In genomic region chr14:57744547-57744946, GRCm38 (mm10) we compare ENCODE assay signal across 7 mouse cellular contexts. TPM values are rescaled to one million over a fixed set of nuclear protein-coding genes. Genes with fewer than 3 reads are reported as not detected.
A peak's percentile ranks its signal among the peaks of the same experiment; 100 is the strongest.
DNase-seq lines count a peak whose midpoint lies in the region; ATAC-seq and TF ChIP-seq lines count a peak whose summit lies in the region.

No protein-coding gene starts in this region.

- H3K4me3 ChIP-seq in limb, embryonic 11.5 days (ENCODE audit: low read depth, low read length): peak overlapping the region; percentile 94
- H3K4me3 ChIP-seq in midbrain, postnatal 0 days (ENCODE audit: low read depth, low read length): peak overlapping the region; percentile 71

- no peaks in the 10 kb centered on the region for H3K27me3 ChIP-seq in limb, embryonic 11.5 days (ENCODE audit: control insufficient read depth, insufficient read depth, low read length)
- H3K27me3 ChIP-seq in midbrain, postnatal 0 days (ENCODE audit: insufficient read depth, low read length): no peaks in the 10 kb centered on the region

- H3K36me3 ChIP-seq in limb, embryonic 11.5 days (ENCODE audit: control insufficient read depth, insufficient read depth, low read length): no peaks in the 10 kb centered on the region
- no peaks in the 10 kb centered on the region for H3K36me3 ChIP-seq in midbrain, postnatal 0 days (ENCODE audit: insufficient read depth, low read length)

- H3K27ac ChIP-seq in limb, embryonic 11.5 days (replicated peaks; ENCODE audit: low read depth, low read length): no peak overlapping the region
- H3K27ac ChIP-seq in midbrain, postnatal 0 days (ENCODE audit: low read depth, low read length): no peak overlapping the region

- no peaks in the 10 kb centered on the region for H3K9me3 ChIP-seq in limb, embryonic 11.5 days (ENCODE audit: control insufficient read depth, low read length)
- no peaks in the 10 kb centered on the region for H3K9me3 ChIP-seq in midbrain, postnatal 0 days (ENCODE audit: low read length)

- peak overlapping the region; percentile 88 for H3K4me2 ChIP-seq in limb, embryonic 11.5 days (ENCODE audit: low read depth, severe bottlenecking)
- H3K4me2 ChIP-seq in midbrain, postnatal 0 days (ENCODE audit: low read depth, low read length, poor library complexity, severe bottlenecking): peak overlapping the region; percentile 95

- no peak for TF ChIP-seq CTCF in midbrain, postnatal 0 days (IDR thresholded peaks at IDR 0.05)

- H3K4me1 ChIP-seq in limb, embryonic 11.5 days (ENCODE audit: control insufficient read depth, insufficient read depth, low read length): peaks cover 7% of the 10 kb centered on the region; the same call in 1 of the 2 replicates
- H3K4me1 ChIP-seq in midbrain, postnatal 0 days (ENCODE audit: insufficient read depth, low read length): no peaks in the 10 kb centered on the region

- intact Hi-C loops in heart, postnatal 10 days (cut with DNase I): no loop called here
- intact Hi-C loops in left cerebral cortex, postnatal 14 days (cut with DNase I): loop anchor here (10.0 kb wide), 1 partner anchor 60 kb away; no protein-coding TSS in a partner anchor

- H3K9ac ChIP-seq in limb, embryonic 11.5 days (ENCODE audit: low read length): no peak overlapping the region
- no peak overlapping the region for H3K9ac ChIP-seq in midbrain, postnatal 0 days (replicated peaks; ENCODE audit: low read length, poor library complexity, severe bottlenecking)

- WGBS in limb, embryonic 11.5 days: under 1% methylated on average over 8 of the region's 8 CpGs
- WGBS in midbrain, postnatal 0 days: under 1% methylated on average over 8 of the region's 8 CpGs

- no peak for ATAC-seq in limb, embryonic 11.5 days (ENCODE audit: insufficient number of reproducible peaks, low FRiP score, low TSS enrichment, low read depth)
- ATAC-seq in midbrain, postnatal 0 days (ENCODE audit: low FRiP score): no peak

- peak; percentile 63 for DNase-seq in R1 (ENCODE audit: low read depth, low spot score)
- DNase-seq in embryo, embryonic 10.5 days (ENCODE audit: low spot score): peak; percentile 67
- DNase-seq in heart, postnatal 10 days: peak; percentile 44 to 48
- peak; percentile 53 for DNase-seq in limb, embryonic 11.5 days (ENCODE audit: low spot score)
- peak; percentile 11 for DNase-seq in midbrain, postnatal 0 days (ENCODE audit: low spot score)
- no peak for DNase-seq in spleen, adult 12 weeks (ENCODE audit: low spot score)
- DNase-seq in left cerebral cortex, postnatal 14 days (ENCODE audit: low spot score in 2 of 2): no peak

RNA-seq across cellular contexts. Expression of gene Gm49361, which starts 1.4 kb away (rescaled TPM):
- 1 to 10 TPM; 1.5 to 1.6 TPM for total RNA-seq in heart, postnatal 10 days (2021)
- polyA plus RNA-seq in limb, embryonic 11.5 days (2014; fragmentation: Nextera tagmentation; extraction: Ambion mirVana): not detected in 2 replicates
- not detected in 2 replicates for total RNA-seq in midbrain, postnatal 0 days (2014; rRNA removed)
- not detected in 2 replicates for polyA plus RNA-seq in midbrain, postnatal 0 days (2015; fragmentation: Nextera tagmentation; extraction: Ambion mirVana)
- under 1 TPM in 1 of 2 experiments, not detected in 1; 0.64 TPM for total RNA-seq in left cerebral cortex, postnatal 14 days (2021)

RNA-seq across cellular contexts. Expression of gene Lats2, which starts 13.6 kb away (rescaled TPM):
- 10 to 100 TPM; 46.6 to 46.7 TPM for total RNA-seq in heart, postnatal 10 days (2021)
- 19.4 and 20.1 TPM in 2 replicates for polyA plus RNA-seq in limb, embryonic 11.5 days (2014; fragmentation: Nextera tagmentation; extraction: Ambion mirVana)
- total RNA-seq in midbrain, postnatal 0 days (2014; rRNA removed): 7.7 and 8.4 TPM in 2 replicates
- polyA plus RNA-seq in midbrain, postnatal 0 days (2015; fragmentation: Nextera tagmentation; extraction: Ambion mirVana): 3.1 and 3.8 TPM in 2 replicates
- total RNA-seq in left cerebral cortex, postnatal 14 days (2021): 10 to 100 TPM; 11.3 to 13.5 TPM

RNA-seq across cellular contexts. Expression of gene Sap18, which starts 53.4 kb away (rescaled TPM):
- 10 to 100 TPM; 66.5 to 83.0 TPM for total RNA-seq in heart, postnatal 10 days (2021)
- polyA plus RNA-seq in limb, embryonic 11.5 days (2014; fragmentation: Nextera tagmentation; extraction: Ambion mirVana): 26.7 and 30.1 TPM in 2 replicates
- 11.4 and 36.9 TPM in 2 replicates for total RNA-seq in midbrain, postnatal 0 days (2014; rRNA removed)
- polyA plus RNA-seq in midbrain, postnatal 0 days (2015; fragmentation: Nextera tagmentation; extraction: Ambion mirVana): 22.4 and 26.8 TPM in 2 replicates
- 10 to 100 TPM; 46.2 to 59.6 TPM for total RNA-seq in left cerebral cortex, postnatal 14 days (2021)

Comparison
In these comparisons a context has a peak if more than half of its experiments do, and no peak if none do; other contexts are left out.
1. DNase-seq: peak in R1 (single experiment), embryo, embryonic 10.5 days (single experiment), heart, postnatal 10 days (2 of 2), limb, embryonic 11.5 days (single experiment) and midbrain, postnatal 0 days (single experiment); none in spleen, adult 12 weeks (single experiment) and left cerebral cortex, postnatal 14 days (0 of 2).